Comparison of ENCODE assay signal across 19 mouse cellular contexts in genomic region chr1:17450715-17451114, GRCm38 (mm10).
A peak's percentile ranks its signal among the peaks of the same experiment; 100 is the strongest.
DNase-seq lines count a peak whose midpoint lies in the region; ATAC-seq and TF ChIP-seq lines count a peak whose summit lies in the region.
"Had no signal": no experiment of that assay in that cellular context is flagged by ENCODE, and none has a peak within 500 bp of the region (broad histone marks: within the 10 kb centered on the region; RNA-seq: fewer than 3 reads in every experiment).

No protein-coding gene starts in this region.

- H3K27me3 ChIP-seq in heart, postnatal 0 days (ENCODE audit: control insufficient read depth, insufficient read depth, low read length): no peaks in the 10 kb centered on the region
- H3K27me3 ChIP-seq in kidney, postnatal 0 days (ENCODE audit: insufficient read depth, low read length): no peaks in the 10 kb centered on the region
- H3K27me3 ChIP-seq: embryonic facial prominence, embryonic 15.5 days; hindbrain, embryonic 15.5 days; limb, embryonic 13.5 days; liver, embryonic 12.5 days; midbrain, embryonic 13.5 days had no signal

- peak overlapping the region; percentile 28; the same call in 1 of the 2 replicates for H3K27ac ChIP-seq in gastrocnemius, adult 2 months
- H3K27ac ChIP-seq in heart, postnatal 0 days (ENCODE audit: low read depth): peak overlapping the region; percentile 34
- peak overlapping the region; percentile 68 for H3K27ac ChIP-seq in kidney, postnatal 0 days
- H3K27ac ChIP-seq: embryonic facial prominence, embryonic 15.5 days; hindbrain, embryonic 15.5 days; limb, embryonic 13.5 days; liver, embryonic 12.5 days; midbrain, embryonic 13.5 days had no signal

- intact Hi-C loops in gastrocnemius, adult 2 months (cut with DNase I): no loop called here

- no peak overlapping the region for H3K4me2 ChIP-seq in heart, postnatal 0 days (ENCODE audit: low read depth, low read length)
- no peak overlapping the region for H3K4me2 ChIP-seq in kidney, postnatal 0 days (ENCODE audit: low read length)
- H3K4me2 ChIP-seq: embryonic facial prominence, embryonic 15.5 days; hindbrain, embryonic 15.5 days; limb, embryonic 13.5 days; liver, embryonic 12.5 days; midbrain, embryonic 13.5 days had no signal

- no peak for TF ChIP-seq CTCF in gastrocnemius, adult 2 months (IDR thresholded peaks at IDR 0.05)
- TF ChIP-seq CTCF in heart, postnatal 0 days (IDR thresholded peaks at IDR 0.05; ENCODE audit: low read depth): no peak
- TF ChIP-seq CTCF in kidney, postnatal 0 days (IDR thresholded peaks at IDR 0.05; ENCODE audit: low read depth): no peak

- WGBS in heart, postnatal 0 days: 21% methylated on average over 1 of the region's 1 CpGs
- 10% methylated on average over 1 of the region's 1 CpGs for WGBS in kidney, postnatal 0 days

- no peaks in the 10 kb centered on the region for H3K36me3 ChIP-seq in heart, postnatal 0 days (replicated peaks; ENCODE audit: control insufficient read depth, insufficient read depth, low read length)
- H3K36me3 ChIP-seq in kidney, postnatal 0 days (ENCODE audit: insufficient read depth, low read length): no peaks in the 10 kb centered on the region
- H3K36me3 ChIP-seq: embryonic facial prominence, embryonic 15.5 days; hindbrain, embryonic 15.5 days; limb, embryonic 13.5 days; liver, embryonic 12.5 days; midbrain, embryonic 13.5 days had no signal

- DNase-seq in gastrocnemius, adult 2 months: no peak
- DNase-seq in gastrocnemius, postnatal 4 days (ENCODE audit: low spot score in 2 of 2): no peak
- DNase-seq in heart, postnatal 0 days (ENCODE audit: low spot score): peak; percentile 8
- no peak for DNase-seq in heart, adult 11 months
- DNase-seq in kidney, postnatal 0 days (ENCODE audit: low spot score): peak; percentile 91
- DNase-seq in kidney, postnatal 4 days: no peak
- DNase-seq in mesoderm, embryonic 11.5 days (ENCODE audit: low read depth, low spot score): peak; percentile 26
- no peak for DNase-seq in right cerebral cortex, postnatal 36 days (ENCODE audit: low spot score in 2 of 2)
- DNase-seq: adrenal gland, postnatal 36 days; cerebellum, adult 9-10 months; layer of hippocampus, adult 9-11 months; lung, adult 18-20 months; lung, postnatal 10 days had no signal

- H3K4me1 ChIP-seq in heart, postnatal 0 days (ENCODE audit: control insufficient read depth, insufficient read depth): no peaks in the 10 kb centered on the region
- H3K4me1 ChIP-seq in kidney, postnatal 0 days (replicated peaks; ENCODE audit: insufficient read depth, low read length): no peaks in the 10 kb centered on the region
- H3K4me1 ChIP-seq: embryonic facial prominence, embryonic 15.5 days; hindbrain, embryonic 15.5 days; limb, embryonic 13.5 days; liver, embryonic 12.5 days; midbrain, embryonic 13.5 days had no signal

- no peak overlapping the region for H3K9ac ChIP-seq in heart, postnatal 0 days (replicated peaks; ENCODE audit: low read depth, low read length)
- H3K9ac ChIP-seq in kidney, postnatal 0 days (ENCODE audit: low read depth, low read length): no peak overlapping the region
- H3K9ac ChIP-seq: embryonic facial prominence, embryonic 15.5 days; hindbrain, embryonic 15.5 days; limb, embryonic 13.5 days; liver, embryonic 12.5 days; midbrain, embryonic 13.5 days had no signal

- no peak for TF ChIP-seq EP300 in heart, postnatal 0 days (IDR thresholded peaks at IDR 0.05; ENCODE audit: low read depth)

- ATAC-seq in heart, postnatal 0 days (ENCODE audit: insufficient read depth, low read depth): no peak
- ATAC-seq in kidney, postnatal 0 days (replicated peaks; ENCODE audit: low FRiP score, low read depth): peak; percentile 63; the same call in 1 of the 2 replicates
- ATAC-seq: CD4-positive, CD25-positive, alpha-beta regulatory T cell, adult 4 months; liver, embryonic 12.5 days; midbrain, embryonic 13.5 days had no signal

- H3K4me3 ChIP-seq in gastrocnemius, adult 2 months: no peak overlapping the region
- no peak overlapping the region for H3K4me3 ChIP-seq in heart, postnatal 0 days (ENCODE audit: low read depth, low read length)
- no peak overlapping the region for H3K4me3 ChIP-seq in kidney, postnatal 0 days (replicated peaks; ENCODE audit: low read depth, low read length)
- H3K4me3 ChIP-seq: embryonic facial prominence, embryonic 15.5 days; hindbrain, embryonic 15.5 days; limb, embryonic 13.5 days; liver, embryonic 12.5 days; midbrain, embryonic 13.5 days had no signal

- no peaks in the 10 kb centered on the region for H3K9me3 ChIP-seq in heart, postnatal 0 days (replicated peaks; ENCODE audit: control insufficient read depth, low read length)
- no peaks in the 10 kb centered on the region for H3K9me3 ChIP-seq in kidney, postnatal 0 days (replicated peaks; ENCODE audit: low read length)
- H3K9me3 ChIP-seq: embryonic facial prominence, embryonic 15.5 days; hindbrain, embryonic 15.5 days; limb, embryonic 13.5 days; liver, embryonic 12.5 days; midbrain, embryonic 13.5 days had no signal

Comparison
In these comparisons a context has a peak if more than half of its experiments do, and no peak if none do; other contexts are left out.
1. DNase-seq: peak in heart, postnatal 0 days (single experiment), kidney, postnatal 0 days (single experiment) and mesoderm, embryonic 11.5 days (single experiment); none in gastrocnemius, adult 2 months (single experiment), gastrocnemius, postnatal 4 days (0 of 2), heart, adult 11 months (single experiment), kidney, postnatal 4 days (0 of 2) and right cerebral cortex, postnatal 36 days (0 of 2).
2. Peak in every context shown above with its lines, with median percentiles within 50 percentile points of each other: H3K27ac ChIP-seq.